Mouse (Mus musculus) adrenal gland, postnatal 25 days (tissue): ENCODE data around the gene Cldn34b4. TPM values are rescaled to one million over a fixed set of nuclear protein-coding genes. Genes with fewer than 3 reads are reported as not detected.

ENCODE experiments used
- DNase-seq: peaks from one replicate; pipeline ENCODE4 v3.0.0; 2021; ENCODE audit warnings: mixed read lengths
- long read RNA-seq: library from polyadenylated mRNA; stranded (forward); transcript quantifications from one replicate; pipeline ENCODE4 v2.0.0, GENCODE M21; 2021
- total RNA-seq: library from RNA; stranded (reverse); gene quantifications from 2 replicates; pipeline ENCODE4 v1.2.3, GENCODE M21; 2021

Cldn34b4 gene
- not detected in 2 replicates for total RNA-seq
- long read RNA-seq = 0 reads

GRCm38 (mm10) chrX:76393050-76393449 lies at the start of gene Cldn34b4:
Gene Cldn34b4 (plus strand): TSS chrX:76393350.
- DNase-seq = no peak

Other genes with a start within 250 kb of the Cldn34b4 start
- gene Cldn34b3, start 129.0 kb upstream of the Cldn34b4 start, total RNA-seq = not detected in 2 replicates
- not detected in 2 replicates for gene Cldn34d, start 209.6 kb downstream of the Cldn34b4 start, total RNA-seq